Mouse (Mus musculus): ENCODE measurements around the gene Znrf4.

- no peak for TF ChIP-seq CTCF (IDR thresholded peaks at IDR 0.05; ENCODE audit: low read depth)
- no peak for TF ChIP-seq EP300 (IDR thresholded peaks at IDR 0.05; ENCODE audit: low read depth)
Observed at GRCm38 (mm10) chr17:56542736-56543135, 30.5 kb upstream of the Znrf4 start.

Measured in liver, embryonic 14.5 days (tissue).